Mouse (Mus musculus) E14TG2a.4 (cell line): ENCODE data around the gene Ttc7.

Experiments
- CTCF ChIP-seq: conservative IDR thresholded peaks from 2 replicates; pipeline ENCODE4 v1.5.1; 2014; ENCODE audit warnings: low read length
- NANOG ChIP-seq: IDR thresholded peaks from 2 replicates; pipeline ENCODE4 v1.6.1; 2014; ENCODE audit warnings: borderline replicate concordance, low read length, mixed read lengths
- POU5F1 ChIP-seq: IDR thresholded peaks from 2 replicates; pipeline ENCODE4 v1.6.1; 2014; ENCODE audit warnings: low read length, borderline replicate concordance

DNA sequence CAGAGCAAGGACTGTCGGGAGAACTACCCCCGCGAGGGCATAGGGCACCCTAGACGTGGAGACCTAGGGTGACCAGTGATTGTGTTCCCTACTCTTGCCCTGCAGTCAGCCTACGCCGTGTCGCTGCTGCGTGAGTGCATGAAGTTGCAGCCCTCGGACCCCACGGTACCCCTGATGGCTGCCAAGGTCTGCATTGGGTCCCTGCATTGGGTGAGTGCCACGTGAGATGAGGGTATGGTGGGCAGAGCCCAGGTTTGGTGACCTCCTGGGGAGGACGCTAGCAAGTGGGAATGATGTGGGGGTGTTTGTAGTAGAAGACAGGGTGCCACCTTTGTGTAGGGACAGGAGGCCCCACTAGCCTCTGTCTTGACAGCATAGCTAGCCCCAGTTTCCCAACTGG lies 51.5 kb downstream of the Ttc7 start:
- TF ChIP-seq CTCF (no peak), POU5F1 (no peak), NANOG (no peak)
